Mouse (Mus musculus): ENCODE measurements around the gene Lap3.

DNA sequence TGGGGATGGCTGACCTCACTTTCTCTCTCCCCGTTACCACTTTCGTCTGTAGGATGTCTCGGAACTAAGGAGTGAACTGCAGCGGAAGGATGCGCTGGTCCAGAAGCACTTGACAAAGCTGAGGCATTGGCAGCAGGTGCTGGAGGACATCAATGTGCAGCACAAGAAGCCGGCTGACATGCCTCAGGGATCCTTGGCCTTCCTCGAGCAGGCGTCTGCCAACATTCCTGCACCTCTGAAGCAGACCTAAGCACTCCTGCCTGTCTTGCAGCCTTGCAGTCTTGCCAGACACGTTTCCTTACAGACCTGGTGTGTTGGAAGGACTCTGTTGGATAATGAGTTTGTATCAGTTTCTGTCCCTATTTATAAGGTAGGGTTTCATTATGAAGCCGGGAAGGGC is 31.9 kb downstream of the Lap3 start:
- TF ChIP-seq CTCF (IDR thresholded peaks at IDR 0.05; ENCODE audit: low read depth) (no peak), EP300 (IDR thresholded peaks at IDR 0.05; ENCODE audit: low read depth) (no peak)
